Mouse (Mus musculus) cerebellum, postnatal 36 days (tissue): ENCODE results near the gene Chd8.
"Not testable (repeated sequence)": the region's sequence is repeated elsewhere in the genome, so short reads cannot be mapped to it uniquely, and the experiment has no call there.

ENCODE experiments used
- DNase-seq, 2 experiments: peaks; one replicate each; pipeline ENCODE4 v3.0.0; 2021 to 2022; ENCODE audit warnings: mixed read lengths in 2 of 2

Gene Chd8

DNA sequence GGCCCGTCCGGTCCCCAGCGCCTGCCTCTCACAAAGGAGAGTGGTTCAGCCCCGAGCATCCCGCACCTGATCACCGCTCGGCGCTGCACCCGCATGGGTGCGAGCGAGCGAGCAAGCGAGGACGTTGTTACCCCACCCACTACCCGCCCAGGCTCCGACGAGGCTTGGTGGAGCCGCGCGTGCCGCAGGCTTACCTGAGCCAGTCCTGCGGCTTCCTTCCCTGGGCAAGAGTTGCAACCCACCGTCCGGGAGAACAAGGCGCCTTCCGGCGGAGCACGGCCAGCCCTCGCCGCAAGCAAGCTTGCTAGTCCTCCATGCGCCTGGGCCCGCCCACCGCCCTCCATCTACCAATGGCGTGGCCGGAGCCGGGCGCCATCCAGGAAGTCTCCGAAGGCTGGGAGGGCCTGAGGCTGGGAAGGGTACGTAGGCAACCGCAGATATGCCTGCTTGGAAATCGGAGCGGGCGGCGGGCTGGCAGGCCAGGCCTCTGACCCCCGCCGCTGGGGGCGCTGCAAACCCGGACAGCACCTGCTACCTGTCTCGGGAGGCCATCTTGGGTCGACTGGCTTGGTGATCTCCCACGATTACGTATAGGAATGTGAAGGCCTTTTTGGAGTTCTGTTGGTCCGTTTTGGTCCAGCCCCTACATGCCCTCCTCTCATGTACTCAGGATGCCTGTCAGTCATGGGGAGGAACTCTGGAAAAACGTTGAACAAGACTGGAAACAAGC lies at the start of gene Chd8:
TSS of gene Chd8 (minus strand) at position 297 of the 730 bp plus-strand sequence.
- peak; percentile 98 to 100 for DNase-seq

GRCm38 (mm10) chr14:52306100-52306499 lies 48.5 kb upstream of the Chd8 start:
- DNase-seq: no peak

GRCm38 (mm10) chr14:52304644-52305271 lies 47.2 kb upstream of the Chd8 start, which contains the start of gene Mettl3:
TSS of gene Mettl3 (minus strand) at chr14:52305128.
- DNase-seq: peak; percentile 90 to 92

DNA sequence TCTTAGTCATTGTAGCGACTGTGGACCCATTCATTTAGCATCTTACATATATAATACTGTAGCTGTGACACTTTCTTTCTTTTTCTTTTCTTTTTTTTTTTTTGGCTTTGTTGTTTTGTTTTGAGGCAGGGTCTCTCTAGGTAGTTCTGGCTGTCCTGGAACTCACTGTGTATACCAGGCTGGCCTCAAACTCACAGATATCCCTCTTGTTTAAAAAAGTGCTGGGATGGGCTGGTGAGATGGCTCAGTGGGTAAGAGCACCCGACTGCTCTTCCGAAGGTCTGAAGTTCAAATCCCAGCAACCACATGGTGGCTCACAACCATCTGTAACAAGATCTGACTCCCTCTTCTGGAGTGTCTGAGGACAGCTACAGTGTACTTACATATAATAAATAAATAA lies 45.9 kb upstream of the Chd8 start:
- DNase-seq: not testable (repeated sequence)

DNA sequence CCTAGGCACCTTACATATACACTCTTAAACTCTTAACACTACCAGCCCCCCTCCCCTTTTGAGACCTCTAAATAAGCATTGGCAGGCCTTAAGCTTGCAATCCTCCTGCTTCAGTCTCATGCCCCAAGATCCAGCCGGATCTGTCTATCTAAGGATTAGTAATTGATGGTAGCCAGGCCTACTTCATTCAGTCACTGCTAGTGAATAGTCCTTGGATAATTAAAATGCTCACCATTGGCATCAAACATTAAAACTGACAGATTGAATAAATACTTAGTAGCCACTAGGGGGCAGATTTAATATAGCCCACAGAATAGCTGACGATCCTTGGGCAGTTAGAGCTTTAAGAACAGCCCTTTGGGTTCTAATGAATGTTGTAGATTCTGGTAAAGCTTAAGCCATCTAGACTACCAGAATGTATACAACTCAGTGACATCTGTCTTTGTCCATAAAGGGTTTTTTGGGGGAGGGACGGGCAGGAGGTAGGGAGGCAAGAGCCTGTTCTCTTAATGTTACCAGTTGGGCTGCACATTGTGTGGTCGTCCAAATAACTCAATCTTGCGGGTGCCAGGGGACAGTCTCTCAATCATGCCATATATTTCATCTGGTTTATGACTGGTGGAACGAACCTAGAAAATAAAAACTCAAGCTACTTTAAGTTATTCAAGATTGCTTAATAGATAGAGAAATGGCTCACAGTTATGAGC lies 38.1 kb upstream of the Chd8 start:
- DNase-seq: no peak

DNA sequence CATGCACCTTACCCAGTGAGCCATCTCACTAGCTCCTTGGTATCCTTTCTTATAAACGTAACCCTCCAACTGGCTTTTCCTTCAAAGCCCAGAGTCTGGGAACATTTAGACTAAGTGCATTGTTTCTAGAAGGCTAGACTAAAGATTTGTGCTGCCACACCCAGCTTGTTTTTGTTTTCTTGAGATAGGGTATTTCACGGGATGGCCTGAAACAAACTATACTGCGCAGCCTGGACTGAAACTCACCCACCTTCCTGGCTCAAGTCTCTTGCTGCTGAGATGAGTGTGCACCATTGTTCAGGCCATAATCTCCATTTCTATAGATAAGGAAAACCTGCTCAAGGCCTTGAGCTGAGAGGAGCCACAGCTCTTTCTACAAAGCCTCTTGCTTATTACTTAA lies 26.6 kb upstream of the Chd8 start:
- no peak for DNase-seq

DNA sequence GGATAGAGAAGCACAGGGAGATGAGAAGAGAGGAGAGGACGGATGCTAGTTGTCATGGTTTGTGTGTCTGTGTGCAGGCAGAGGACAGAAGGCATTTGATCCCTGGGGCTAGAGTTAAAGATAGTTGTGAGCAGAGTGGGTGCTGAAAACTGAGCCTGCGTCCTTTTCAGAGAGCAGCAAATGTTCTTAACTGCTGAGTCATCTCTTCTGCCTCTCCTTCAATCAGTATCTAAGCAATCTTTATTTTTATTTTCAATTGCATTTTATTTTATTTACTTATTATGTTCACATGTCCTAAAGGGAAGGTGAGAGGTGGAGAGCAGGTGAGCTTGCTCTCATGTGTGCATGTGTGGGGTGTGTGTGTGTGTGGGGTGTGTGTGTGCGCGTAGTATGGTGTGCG lies 26.0 kb upstream of the Chd8 start:
- DNase-seq: no peak

DNA sequence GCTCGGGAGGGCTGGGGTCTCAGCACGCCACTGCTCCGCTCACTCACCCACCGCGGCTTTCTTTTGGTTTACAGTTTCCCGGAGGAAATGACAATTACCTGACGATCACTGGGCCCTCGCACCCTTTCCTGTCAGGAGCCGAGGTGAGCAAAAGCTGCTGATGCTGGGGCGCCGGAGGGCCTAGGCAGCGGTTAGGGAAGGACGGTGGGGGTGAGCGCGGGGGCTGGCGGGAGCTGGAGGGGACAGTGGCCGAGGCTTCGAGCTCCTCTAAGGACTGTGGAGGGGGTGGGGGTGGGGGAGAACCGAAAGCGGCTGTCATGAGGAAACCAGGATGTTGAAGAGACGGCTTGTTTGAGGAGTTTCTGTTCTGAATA lies 22.2 kb upstream of the Chd8 start:
- no peak for DNase-seq

- DNase-seq: peak; percentile 98 to 100
Observed at GRCm38 (mm10) chr14:52278932-52279746, 21.6 kb upstream of the Chd8 start, which contains the start of the genes Tox4 and Rab2b. TSS of gene Tox4 (plus strand) at chr14:52279146. TSS of gene Rab2b (minus strand) at chr14:52279545.

DNA sequence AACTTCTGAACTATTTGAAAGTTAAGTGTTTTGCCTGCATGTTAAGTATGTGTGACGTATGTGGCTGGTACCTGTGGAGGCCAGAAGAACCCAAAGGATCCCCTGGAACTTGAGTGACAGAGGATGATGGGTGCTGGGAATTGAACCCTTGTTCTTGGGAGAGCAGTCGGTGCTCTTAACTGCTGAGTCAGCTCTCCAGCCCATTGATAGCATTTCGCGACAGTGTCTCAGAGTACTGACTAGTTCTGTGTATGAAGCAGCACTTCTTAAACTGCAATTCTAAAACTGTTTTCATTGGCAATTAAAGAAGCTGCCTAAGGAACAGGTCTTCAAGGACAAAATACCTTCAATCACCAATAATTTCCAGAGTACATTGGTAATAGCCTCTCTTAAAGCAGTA lies 19.6 kb upstream of the Chd8 start:
- DNase-seq: no peak

- DNase-seq: no peak
Observed at GRCm38 (mm10) chr14:52272781-52273180, 15.2 kb upstream of the Chd8 start.

DNA sequence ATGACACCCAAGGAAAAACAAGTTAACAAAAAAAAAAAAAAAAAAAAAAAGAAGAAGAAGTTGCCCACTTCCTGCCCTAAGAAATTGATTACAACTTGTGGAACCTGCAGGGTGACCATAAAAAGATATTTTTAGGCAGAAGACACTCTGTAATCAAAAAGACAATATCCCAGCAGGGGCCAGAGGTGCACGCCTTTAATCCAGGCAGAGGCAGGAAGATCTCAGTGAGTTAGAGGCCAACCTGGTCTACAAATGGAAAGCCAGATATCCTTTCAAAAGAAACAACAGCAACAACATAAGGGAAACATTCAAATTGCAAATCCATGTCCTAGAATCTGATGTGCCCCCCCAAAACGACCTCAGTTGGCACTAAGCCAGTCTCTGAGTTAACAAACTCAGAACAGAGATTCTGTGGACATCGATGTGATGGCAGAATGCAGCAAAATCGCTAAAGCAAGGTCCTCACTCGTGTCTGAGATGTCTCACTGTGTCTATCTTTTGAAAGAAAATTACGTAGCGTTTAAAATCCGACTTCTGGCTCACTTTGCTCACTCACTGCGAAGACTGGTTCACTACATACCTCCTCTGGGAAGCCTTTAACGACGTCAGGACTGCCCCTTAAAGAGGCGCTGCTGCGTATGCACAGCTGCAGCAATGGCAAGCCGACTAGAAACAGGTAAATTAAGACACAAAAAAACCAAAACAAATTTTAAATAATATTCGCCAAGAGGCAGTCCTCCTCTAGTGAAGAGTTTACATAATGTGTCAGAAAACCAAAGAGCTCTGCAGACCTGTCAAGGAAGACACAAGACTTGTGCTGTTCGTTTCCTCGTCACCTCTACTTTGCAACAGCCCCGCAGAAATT lies 1.0 kb downstream of the Chd8 start:
- no peak for DNase-seq

- no peak for DNase-seq
Observed at GRCm38 (mm10) chr14:52246129-52246528, 11.5 kb downstream of the Chd8 start.

GRCm38 (mm10) chr14:52244690-52245042 lies 12.9 kb downstream of the Chd8 start:
- DNase-seq: no peak

DNA sequence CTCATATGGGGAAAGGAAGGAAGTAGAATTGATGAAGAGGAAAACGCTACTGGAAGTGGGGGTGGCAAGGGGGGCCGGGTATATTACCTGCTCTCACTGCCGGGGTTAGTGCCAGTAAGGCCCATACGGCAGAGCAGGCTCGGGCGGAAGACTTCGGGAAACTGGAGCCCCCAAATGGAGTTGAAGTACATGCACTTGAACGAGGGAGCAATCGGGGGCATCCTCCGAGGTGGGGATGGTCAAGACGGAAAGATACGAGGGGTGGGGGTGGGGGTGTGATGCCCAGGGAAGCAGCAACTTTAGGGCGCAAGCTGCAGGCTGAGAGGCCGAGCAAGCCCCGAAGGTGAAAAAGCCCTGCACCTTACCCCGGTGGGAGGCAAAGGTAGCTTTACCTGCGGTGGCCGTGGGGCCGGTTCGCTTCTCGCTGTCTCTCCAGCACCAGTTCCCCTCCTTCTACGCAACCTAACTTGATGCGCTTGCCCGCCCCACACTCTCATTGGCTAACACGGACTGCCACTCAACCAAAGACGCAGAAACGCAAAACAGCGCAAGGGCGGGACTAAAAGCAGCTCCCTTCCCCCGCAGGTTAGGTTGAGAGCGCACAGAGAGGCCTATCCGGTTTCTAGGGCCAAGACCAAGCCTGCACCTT lies 13.4 kb downstream of the Chd8 start:
- DNase-seq: peak; percentile 99

- DNase-seq: no peak
Observed at GRCm38 (mm10) chr14:52236216-52236615, 21.4 kb downstream of the Chd8 start.

DNA sequence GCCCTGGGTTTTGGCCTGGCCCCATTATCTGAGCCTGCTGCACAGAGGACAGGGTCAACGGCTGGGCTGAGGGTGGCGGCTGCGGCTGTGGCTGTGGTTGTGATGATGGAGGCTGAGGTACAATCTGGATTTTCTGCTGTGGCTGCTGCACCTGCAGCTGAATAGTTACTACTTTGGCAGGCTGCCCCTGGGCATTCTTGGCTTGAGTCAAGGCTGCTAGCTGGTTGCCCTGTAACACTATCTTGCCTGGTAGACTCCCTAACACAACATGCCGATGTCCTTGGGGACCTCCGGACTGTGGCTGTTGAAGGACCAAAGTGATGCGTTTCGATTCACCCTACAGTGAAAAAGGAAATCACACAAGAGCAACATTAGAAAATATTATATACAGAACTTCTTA lies 22.4 kb downstream of the Chd8 start:
- DNase-seq: peak in 1 of 2 experiments; percentile 8

DNA sequence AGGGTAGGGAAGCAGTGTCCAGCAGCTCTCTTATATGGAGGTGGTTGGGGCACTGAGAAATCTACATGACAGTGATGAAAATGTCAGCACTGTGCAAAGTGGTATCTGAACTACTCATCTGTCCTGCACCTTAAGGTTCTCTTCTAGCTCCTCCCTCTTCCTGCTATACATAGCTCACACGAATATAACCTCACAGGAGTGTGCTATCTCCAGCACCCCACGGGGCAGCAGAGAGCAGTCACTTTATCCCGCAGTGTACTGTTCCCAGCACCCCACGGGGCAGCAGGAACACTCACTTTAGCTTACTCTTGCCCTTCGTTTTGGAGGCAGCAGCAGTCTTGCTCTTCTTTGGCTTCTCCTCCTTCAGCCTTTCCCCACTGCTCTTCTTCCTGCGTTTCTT lies 25.3 kb downstream of the Chd8 start:
- DNase-seq: no peak

DNA sequence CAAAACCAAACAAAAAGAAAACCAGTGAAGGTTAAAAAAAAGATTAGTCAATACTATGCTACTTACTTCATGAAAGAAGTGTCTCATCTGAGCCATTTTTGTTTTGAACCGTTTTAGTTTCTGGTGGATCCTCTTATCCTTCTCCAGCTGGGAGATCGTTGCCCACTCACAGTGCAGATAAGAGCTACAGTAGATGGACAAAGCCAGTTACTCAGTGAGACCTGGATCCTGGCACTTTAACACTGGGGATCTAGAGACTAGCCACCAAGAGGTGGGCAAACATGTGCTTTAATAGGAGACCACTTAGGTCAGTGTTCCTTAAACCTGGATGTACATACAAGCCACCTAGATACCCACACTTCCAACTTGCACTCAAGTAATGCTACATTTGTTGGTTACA lies 31.6 kb downstream of the Chd8 start:
- no peak for DNase-seq

- no peak for DNase-seq
Observed at GRCm38 (mm10) chr14:52217261-52217660, 40.3 kb downstream of the Chd8 start.

GRCm38 (mm10) chr14:52199412-52199811 lies 58.2 kb downstream of the Chd8 start:
- DNase-seq: no peak
